Mouse (Mus musculus): ENCODE data around the gene Fbxl17.

GRCm38 (mm10) chr17:63212018-63212417 lies 287.8 kb downstream of the Fbxl17 start:
- TF ChIP-seq CTCF (IDR thresholded peaks at IDR 0.05; ENCODE audit: low read depth, low read length) (no peak), GATA1 (IDR thresholded peaks at IDR 0.05; ENCODE audit: borderline replicate concordance, low read length) (no peak)
